Mouse (Mus musculus) cerebellum, adult 2 months (tissue): Measurements from ENCODE around the gene Etv6.

Experiments
- CTCF ChIP-seq: fragments of 200-500 bp; IDR thresholded peaks from 2 replicates; pipeline ENCODE4 v1.5.1; 2011; ENCODE audit warnings: low read depth, mild to moderate bottlenecking, control low read depth, low read length, moderate library complexity, borderline replicate concordance; ENCODE audit not compliant: insufficient read depth
- POLR2A ChIP-seq: fragments of 200-500 bp; IDR thresholded peaks from 2 replicates; pipeline ENCODE4 v1.6.1; 2011; ENCODE audit warnings: low read length, control low read depth, borderline replicate concordance; ENCODE audit not compliant: insufficient read depth

GRCm38 (mm10) chr6:134291823-134292222, 256.3 kb downstream of the Etv6 start:
- TF ChIP-seq POLR2A = no peak
- no peak for TF ChIP-seq CTCF
